Mouse (Mus musculus) ES-E14 (cell line): ENCODE results near the gene Kcnj4. TPM values are rescaled to one million over a fixed set of nuclear protein-coding genes. Genes with fewer than 3 reads are reported as not detected.

Experiments
- DNase-seq: peaks from one replicate; pipeline ENCODE4 v3.0.0-alpha.2; 2013; ENCODE audit warnings: low read depth, low spot score
- H3K27ac ChIP-seq: 2 replicates; pipeline ENCODE4 v1.5.1; 2012; ENCODE audit warnings: low read depth, mild to moderate bottlenecking, low read length, moderate library complexity, mixed read lengths; ENCODE audit not compliant: poor library complexity, insufficient read depth, severe bottlenecking
- H3K36me3 ChIP-seq: 2 replicates; pipeline ENCODE4 v1.6.1; 2012; ENCODE audit warnings: mild to moderate bottlenecking, low read length, moderate library complexity, mixed read lengths; ENCODE audit not compliant: control insufficient read depth, poor library complexity, insufficient read depth, severe bottlenecking
- H3K4me1 ChIP-seq, 2 experiments: fragments of 150-350 bp in 1 of 2; sonication (generic) in 1 of 2; 2 replicates each; pipeline ENCODE4 v1.6.1; 2012; ENCODE audit warnings: low read length in 2 of 2, mild to moderate bottlenecking in 1 of 2, mixed read lengths in 1 of 2; ENCODE audit not compliant: control insufficient read depth in 2 of 2, insufficient read depth in 2 of 2, poor library complexity in 1 of 2
- H3K4me3 ChIP-seq, 2 experiments: fragments of 150-350 bp in 1 of 2; sonication (generic) in 1 of 2; 2 replicates each; pipeline ENCODE4 v1.5.1; 2012; ENCODE audit warnings: low read length in 2 of 2, low read depth in 1 of 2, mild to moderate bottlenecking in 1 of 2, mixed read lengths in 1 of 2; ENCODE audit not compliant: insufficient read depth in 1 of 2, poor library complexity in 1 of 2, severe bottlenecking in 1 of 2
- H3K9ac ChIP-seq: 2 replicates; pipeline ENCODE4 v1.6.1; 2012; ENCODE audit warnings: low read depth, mild to moderate bottlenecking, low read length, mixed read lengths; ENCODE audit not compliant: poor library complexity, insufficient read depth, severe bottlenecking
- H3K9me3 ChIP-seq: fragments of 150-350 bp; sonication (generic); 2 replicates; pipeline ENCODE4 v1.6.1; 2012; ENCODE audit warnings: low read depth, mild to moderate bottlenecking, low read length; ENCODE audit not compliant: control insufficient read depth, insufficient read depth
- CHD2 ChIP-seq: IDR thresholded peaks from 2 replicates; pipeline ENCODE4 v1.6.1; 2014; ENCODE audit warnings: mild to moderate bottlenecking, low read depth, low read length, inconsistent platforms
- HCFC1 ChIP-seq: IDR thresholded peaks from 2 replicates; pipeline ENCODE4 v1.6.1; 2012; ENCODE audit warnings: low read length, inconsistent platforms, borderline replicate concordance; ENCODE audit not compliant: insufficient read depth
- MAFK ChIP-seq: IDR thresholded peaks from 2 replicates; pipeline ENCODE4 v1.6.1; 2014; ENCODE audit warnings: mild to moderate bottlenecking, low read depth, low read length, inconsistent platforms; ENCODE audit not compliant: insufficient read depth
- ZC3H11A ChIP-seq: IDR thresholded peaks from 2 replicates; pipeline ENCODE4 v1.6.1; 2012; ENCODE audit warnings: low read depth, mild to moderate bottlenecking, inconsistent platforms, low read length, borderline replicate concordance
- ZNF384 ChIP-seq: IDR thresholded peaks from 2 replicates; pipeline ENCODE4 v1.6.1; 2012; ENCODE audit warnings: low read depth, low read length, inconsistent platforms
- in situ Hi-C, 2 experiments: fragments of 600-800 bp; cut with MboI; formaldehyde crosslinking; loops; one replicate each; pipeline ENCODE4 v1.15.1; 2025; ENCODE audit warnings: low sequenced_read_pairs in 2 of 2, inconsistent platforms in 1 of 2; ENCODE audit not compliant: unreplicated experiment in 2 of 2
- total RNA-seq: library from RNA; depleted of rRNA; stranded (reverse); fragments of 300-350 nt; gene quantifications from 2 replicates; pipeline ENCODE4 v1.2.3, GENCODE M21; 2012

Kcnj4 gene
- total RNA-seq, 1 experiment, result 3.2 TPM

DNA sequence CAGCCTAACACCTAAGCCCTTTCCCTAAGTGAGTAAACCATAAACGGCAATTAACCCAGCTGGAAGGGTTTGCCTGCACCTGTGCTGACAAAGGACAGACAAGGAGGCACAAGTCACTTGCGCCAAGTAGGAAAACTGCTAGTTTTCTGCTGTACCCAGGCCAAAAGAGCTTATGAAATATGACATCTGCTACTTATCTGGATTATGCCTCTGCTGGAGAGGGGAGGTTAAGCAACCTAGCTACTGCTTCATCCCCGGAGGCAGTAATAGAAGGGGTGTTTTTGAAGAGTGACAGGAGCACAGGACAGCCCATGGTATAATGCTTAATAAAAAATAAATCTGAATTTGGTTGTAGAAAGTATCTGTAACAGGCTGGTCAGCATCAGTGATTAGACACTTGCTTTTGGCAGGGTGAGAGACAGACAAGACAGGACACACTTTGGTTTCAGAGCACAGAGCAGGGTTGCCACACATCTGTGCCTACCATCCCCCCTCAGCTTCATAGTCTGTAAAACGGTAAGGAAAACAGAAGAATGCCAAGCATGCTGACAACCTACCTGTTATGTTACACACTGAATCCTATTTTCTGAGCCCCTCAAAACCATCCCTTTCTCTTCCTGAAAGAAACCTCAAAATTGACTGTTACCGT, 23.1 kb upstream of the Kcnj4 start:
- in situ Hi-C loops, result no loop called here
- H3K4me3 ChIP-seq, result no peak overlapping the region
- no peak for DNase-seq
- TF ChIP-seq HCFC1 (no peak), CHD2 (no peak), ZNF384 (no peak), ZC3H11A (no peak), MAFK (no peak)
- no peak overlapping the region for H3K9ac ChIP-seq
- H3K4me1 ChIP-seq, result peaks cover 0 to 15% of the 10 kb centered on the region in 2 experiments; a peak in 2 of 4 replicates
- H3K36me3 ChIP-seq, result peaks cover 44% of the 10 kb centered on the region
- no peaks in the 10 kb centered on the region for H3K9me3 ChIP-seq
- no peak overlapping the region for H3K27ac ChIP-seq

DNA sequence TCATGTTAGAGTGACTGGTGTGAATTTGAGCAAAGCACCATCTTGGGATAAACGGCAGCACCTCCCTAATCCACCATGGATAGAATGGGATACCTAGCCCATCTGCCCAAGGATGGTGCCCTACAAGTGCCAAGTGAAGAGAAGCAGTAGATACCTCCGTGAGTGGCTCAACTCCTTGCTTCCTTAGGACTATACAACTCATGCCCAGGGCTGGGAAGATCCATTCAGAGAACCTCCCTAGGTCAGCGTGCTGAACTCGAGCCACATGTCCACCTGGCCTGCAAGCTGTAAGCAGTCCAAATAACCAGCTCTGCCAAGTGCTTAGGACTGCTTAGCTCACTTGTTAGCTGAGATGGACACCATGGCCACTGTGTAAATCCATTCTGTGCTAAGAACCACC, 22.2 kb upstream of the Kcnj4 start:
- TF ChIP-seq ZNF384, result no peak
- TF ChIP-seq ZC3H11A, result no peak
- TF ChIP-seq CHD2, result no peak
- TF ChIP-seq MAFK, result no peak
- no peak for TF ChIP-seq HCFC1
- in situ Hi-C loops, result no loop called here
- H3K9ac ChIP-seq, result no peak overlapping the region
- no peak overlapping the region for H3K4me3 ChIP-seq
- H3K36me3 ChIP-seq, result peaks cover 43% of the 10 kb centered on the region
- peaks cover 0 to 15% of the 10 kb centered on the region in 2 experiments; a peak in 2 of 4 replicates for H3K4me1 ChIP-seq
- no peak overlapping the region for H3K27ac ChIP-seq
- no peak for DNase-seq
- no peaks in the 10 kb centered on the region for H3K9me3 ChIP-seq

DNA sequence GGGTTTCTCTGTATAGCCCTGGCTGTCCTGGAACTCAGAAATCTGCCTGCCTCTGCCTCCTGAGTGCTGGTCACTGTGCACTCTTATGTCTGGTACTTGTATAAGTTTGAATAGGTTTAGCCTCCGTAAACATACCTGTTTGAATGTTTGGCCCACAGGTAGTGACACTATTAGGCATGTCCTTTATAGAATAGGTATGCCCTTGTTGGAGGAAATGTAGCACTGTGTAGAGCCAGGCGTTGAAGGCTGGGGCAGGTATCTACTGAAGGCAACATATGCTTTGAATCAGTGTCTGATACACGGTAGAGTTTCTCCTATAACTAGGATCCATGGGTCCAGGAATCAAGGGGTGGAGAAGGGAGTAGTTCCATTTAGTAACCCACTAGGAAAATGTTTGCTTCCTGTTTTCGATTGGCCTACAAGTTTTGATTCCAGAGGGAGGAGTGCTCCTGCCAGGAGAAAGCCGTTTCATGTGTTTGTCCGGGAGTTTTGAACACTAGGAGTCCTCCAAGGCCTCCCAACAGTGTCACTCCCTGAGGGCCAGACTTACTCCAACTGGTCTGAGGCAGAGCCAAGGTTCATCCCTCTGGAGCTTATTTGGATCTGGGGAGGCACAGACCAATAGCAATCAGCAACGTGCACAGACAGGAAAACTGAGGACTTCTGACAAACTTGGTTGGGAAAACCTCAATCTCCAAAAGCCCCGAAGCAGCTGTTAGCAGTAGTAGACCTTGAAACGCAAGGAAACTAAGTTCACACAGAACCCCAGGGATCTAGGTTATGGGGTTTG, 21.1 kb upstream of the Kcnj4 start:
- Histone ChIP-seq H3K4me3 (no peak overlapping the region), H3K36me3 (peaks cover 34% of the 10 kb centered on the region), H3K27ac (no peak overlapping the region), H3K9ac (no peak overlapping the region), H3K9me3 (no peaks in the 10 kb centered on the region), H3K4me1 (peaks cover 0 to 13% of the 10 kb centered on the region in 2 experiments; a peak in 2 of 4 replicates)
- TF ChIP-seq ZNF384 (no peak), HCFC1 (no peak), ZC3H11A (no peak)
- no peak for DNase-seq
- in situ Hi-C loops, result no loop called here

- H3K9ac ChIP-seq, result no peak overlapping the region
- peaks cover 34% of the 10 kb centered on the region for H3K36me3 ChIP-seq
- DNase-seq, result no peak
- peaks cover 0 to 13% of the 10 kb centered on the region in 2 experiments; a peak in 2 of 4 replicates for H3K4me1 ChIP-seq
- in situ Hi-C loops, result no loop called here
- no peak overlapping the region for H3K4me3 ChIP-seq
- no peak overlapping the region for H3K27ac ChIP-seq
- no peaks in the 10 kb centered on the region for H3K9me3 ChIP-seq
- no peak for TF ChIP-seq CHD2
- TF ChIP-seq HCFC1, result no peak
- no peak for TF ChIP-seq ZNF384
- no peak for TF ChIP-seq ZC3H11A
Observed at GRCm38 (mm10) chr15:79525564-79525963, 20.5 kb upstream of the Kcnj4 start.
